Mouse (Mus musculus) ES-E14 (cell line): Measurements from ENCODE around the gene Pitpnc1.

Source experiments
- HCFC1 ChIP-seq: IDR thresholded peaks from 2 replicates; pipeline ENCODE4 v1.6.1; 2012; ENCODE audit warnings: low read length, inconsistent platforms, borderline replicate concordance; ENCODE audit not compliant: insufficient read depth
- MAFK ChIP-seq: IDR thresholded peaks from 2 replicates; pipeline ENCODE4 v1.6.1; 2014; ENCODE audit warnings: mild to moderate bottlenecking, low read depth, low read length, inconsistent platforms; ENCODE audit not compliant: insufficient read depth
- ZNF384 ChIP-seq: IDR thresholded peaks from 2 replicates; pipeline ENCODE4 v1.6.1; 2012; ENCODE audit warnings: low read depth, low read length, inconsistent platforms

- TF ChIP-seq HCFC1: no peak
- no peak for TF ChIP-seq ZNF384
- no peak for TF ChIP-seq MAFK
These were observed 54.0 kb downstream of the Pitpnc1 start for GRCm38 (mm10) chr11:107416561-107416926.
